Mouse (Mus musculus): Measurements from ENCODE around the gene Tmem41b.

DNA sequence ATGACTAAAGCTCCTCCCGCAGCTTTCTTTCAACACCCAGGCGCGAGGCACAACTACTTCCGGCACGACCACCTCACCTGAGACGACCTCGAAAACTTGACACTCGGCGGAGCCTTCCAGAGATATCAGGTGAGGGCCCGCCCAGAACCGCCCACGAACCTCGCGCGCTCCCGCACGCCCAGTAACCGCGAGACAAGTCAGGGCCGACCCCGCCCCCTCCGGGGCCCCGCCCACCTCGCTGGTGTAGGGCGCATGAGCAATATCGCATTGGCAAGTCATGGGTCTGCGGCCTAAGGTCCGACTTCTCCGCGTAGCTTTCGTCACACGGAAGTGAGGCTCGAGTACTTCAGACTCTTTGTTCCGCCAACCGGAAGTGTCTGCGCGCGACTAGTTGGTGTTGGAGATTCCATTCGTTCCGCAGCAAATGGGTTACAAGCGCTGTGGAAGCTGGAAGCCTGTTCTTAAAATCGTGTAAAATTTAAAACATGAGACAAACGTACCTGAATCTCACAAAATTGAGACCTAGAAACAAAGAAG is 528 bp downstream of the Tmem41b start:
- TF ChIP-seq CTCF (IDR thresholded peaks at IDR 0.05; ENCODE audit: insufficient read depth, low read depth, low read length) (no peak), POLR2A (IDR thresholded peaks at IDR 0.05; ENCODE audit: insufficient read depth, low read depth, low read length) (peak; percentile 38; the same call in 1 of the 2 replicates)
